Mouse (Mus musculus): ENCODE measurements around the gene Ddr2.

GRCm38 (mm10) chr1:170059347-170059746 is 51.2 kb downstream of the Ddr2 start:
- TF ChIP-seq CTCF (IDR thresholded peaks at IDR 0.05; ENCODE audit: low read depth) (no peak), EP300 (IDR thresholded peaks at IDR 0.05; ENCODE audit: low read depth) (no peak)

All from heart, postnatal 0 days (tissue).